In the genomic region with DNA sequence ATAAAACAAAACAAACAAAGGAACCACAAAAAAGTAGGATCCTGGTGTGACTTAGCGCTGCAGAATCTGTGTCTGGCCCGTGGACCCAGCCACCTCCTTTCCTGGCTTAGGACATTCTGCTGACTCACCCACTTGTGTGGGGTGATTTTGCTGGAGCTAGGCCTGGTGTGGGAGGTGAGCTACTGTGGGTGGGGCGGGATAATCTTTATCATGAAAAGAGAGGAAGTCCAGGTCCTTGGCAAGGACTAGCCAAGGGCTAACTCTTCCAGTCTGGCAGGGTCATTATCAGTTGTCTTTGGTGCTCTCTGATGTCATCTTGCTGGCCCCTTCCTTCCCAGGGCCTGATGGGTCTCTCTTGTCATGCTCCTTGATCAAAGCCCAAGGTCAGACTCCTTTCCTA, we compare ENCODE assay signal across 26 mouse cellular contexts. TPM values are rescaled to one million over a fixed set of nuclear protein-coding genes. Genes with fewer than 3 reads are reported as not detected.
DNase-seq lines count a peak whose midpoint lies in the region; ATAC-seq lines count a peak whose summit lies in the region.
"Had no signal": no experiment of that assay in that cellular context is flagged by ENCODE, and none has a peak within 500 bp of the region (broad histone marks: within the 10 kb centered on the region; RNA-seq: fewer than 3 reads in every experiment).

No protein-coding gene starts in this region.

- no peak for ATAC-seq in kidney, embryonic 15.5 days (replicated peaks; ENCODE audit: low FRiP score)
- ATAC-seq in megakaryocyte progenitor cell, adult 5-6 weeks (replicated peaks; ENCODE audit: poor library complexity), result peak; percentile 81
- ATAC-seq: forebrain, embryonic 13.5 days; lung, postnatal 0 days; midbrain, embryonic 13.5 days; Patski had no signal

- H3K36me3 ChIP-seq in kidney, embryonic 15.5 days, result no peaks in the 10 kb centered on the region
- H3K36me3 ChIP-seq: embryonic facial prominence, embryonic 12.5 days; limb, embryonic 12.5 days; midbrain, embryonic 13.5 days had no signal

- no peaks in the 10 kb centered on the region for H3K4me1 ChIP-seq in kidney, embryonic 15.5 days
- H3K4me1 ChIP-seq: embryonic facial prominence, embryonic 12.5 days; forebrain, embryonic 13.5 days; limb, embryonic 12.5 days; midbrain, embryonic 13.5 days had no signal

- DNase-seq in adrenal gland, adult 2 months, result peak; percentile 27
- DNase-seq in adrenal gland, postnatal 25 days, result no peak
- peak; percentile 32 for DNase-seq in kidney, adult 9 months
- peak; percentile 14 for DNase-seq in NIH3T3 (ENCODE audit: low read depth)
- DNase-seq in neural tube, embryonic 10.5 days (ENCODE audit: extremely low spot score, low spot score), result no peak
- no peak for DNase-seq in right cerebral cortex, adult 18-20 months
- DNase-seq: cerebellum, adult 8-10 months; gastrocnemius, postnatal 36 days; kidney, postnatal 4 days; right cerebral cortex, postnatal 14 days; spleen, adult 18-20 months; thymus, adult 2 months had no signal

- no peak overlapping the region for H3K27ac ChIP-seq in kidney, embryonic 15.5 days
- H3K27ac ChIP-seq: embryonic facial prominence, embryonic 12.5 days; forebrain, embryonic 13.5 days; limb, embryonic 12.5 days; liver, embryonic 14.5 days; midbrain, embryonic 13.5 days had no signal

- H3K27me3 ChIP-seq in kidney, embryonic 15.5 days, result peaks cover 4% of the 10 kb centered on the region; the same call in 1 of the 2 replicates
- H3K27me3 ChIP-seq: embryonic facial prominence, embryonic 12.5 days had no signal

- no peaks in the 10 kb centered on the region for H3K9me3 ChIP-seq in kidney, embryonic 15.5 days (replicated peaks)
- H3K9me3 ChIP-seq: embryonic facial prominence, embryonic 12.5 days; forebrain, embryonic 13.5 days; limb, embryonic 12.5 days; midbrain, embryonic 13.5 days had no signal

- 69% methylated on average over 3 of the region's 3 CpGs for WGBS in kidney, embryonic 15.5 days

- H3K4me3 ChIP-seq in kidney, embryonic 15.5 days (replicated peaks), result no peak overlapping the region
- H3K4me3 ChIP-seq: embryonic facial prominence, embryonic 12.5 days; erythroblast, embryonic 14.5 days; forebrain, embryonic 13.5 days; limb, embryonic 12.5 days; midbrain, embryonic 13.5 days had no signal

- H3K4me2 ChIP-seq in kidney, embryonic 15.5 days, result no peak overlapping the region
- H3K4me2 ChIP-seq: embryonic facial prominence, embryonic 12.5 days; forebrain, embryonic 13.5 days; limb, embryonic 12.5 days; midbrain, embryonic 13.5 days had no signal

- no peak overlapping the region for H3K9ac ChIP-seq in kidney, embryonic 15.5 days
- H3K9ac ChIP-seq: embryonic facial prominence, embryonic 12.5 days; forebrain, embryonic 13.5 days; limb, embryonic 12.5 days; liver, embryonic 14.5 days; midbrain, embryonic 13.5 days had no signal

RNA-seq across cellular contexts. Expression of a gene that starts 27.9 kb away (rescaled TPM):
- total RNA-seq in adrenal gland, adult 2 months (2021), result under 1 TPM; 0.76 to 0.84 TPM
- polyA plus RNA-seq in adrenal gland, adult 2 months (2012; rRNA removed), result 0.16 and 0.39 TPM in 2 replicates
- 0.49 and 1.2 TPM in 2 replicates for total RNA-seq in adrenal gland, postnatal 25 days (2021)
- polyA plus RNA-seq in kidney, embryonic 15.5 days (2015; fragmentation: Nextera tagmentation; extraction: Ambion mirVana), result 2.1 and 3.0 TPM in 2 replicates
- 7.3 and 9.2 TPM in 2 replicates for total RNA-seq in megakaryocyte progenitor cell, adult 5-6 weeks (2015)
- total RNA-seq in megakaryocyte progenitor cell, adult 5-6 weeks (2017), result 1.9 and 2.1 TPM in 2 replicates
- total RNA-seq: CH12.LX; gastrocnemius, postnatal 36 days; layer of hippocampus, postnatal 10 days had no signal
- polyA plus RNA-seq: cortical plate, adult 2 months; erythroblast, embryonic 14.5 days; forebrain, embryonic 13.5 days; frontal cortex, adult 2 months; lung, postnatal 0 days; midbrain, embryonic 13.5 days had no signal

Comparison
In these comparisons a context has a peak if more than half of its experiments do, and no peak if none do; other contexts are left out.
1. DNase-seq: peak in adrenal gland, adult 2 months (single experiment), kidney, adult 9 months (single experiment) and NIH3T3 (single experiment); none in adrenal gland, postnatal 25 days (single experiment), neural tube, embryonic 10.5 days (single experiment) and right cerebral cortex, adult 18-20 months (single experiment).